Mouse (Mus musculus): ENCODE results near the gene Adcy4.

Gene Adcy4

DNA sequence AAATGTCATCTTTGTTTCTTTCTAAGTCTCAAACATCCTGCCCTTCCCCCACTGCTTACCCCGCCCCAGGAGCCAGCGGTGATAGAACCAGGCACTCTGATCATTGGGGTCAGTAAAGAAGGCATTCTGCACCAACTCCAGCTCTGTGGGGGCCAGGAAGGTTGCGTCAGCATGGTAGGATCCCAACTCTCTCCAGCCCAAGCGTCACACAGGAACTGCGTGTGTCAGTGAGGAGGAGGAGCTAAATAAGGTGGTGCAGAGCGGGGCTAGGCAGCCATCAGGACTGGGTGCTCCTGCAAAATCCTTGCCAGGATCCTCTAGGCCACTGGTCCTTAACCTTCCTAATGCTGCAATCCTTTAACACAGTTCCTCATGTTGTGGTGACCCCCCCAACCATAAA lies 64.2 kb downstream of the Adcy4 start:
- ATAC-seq (ENCODE audit: low TSS enrichment) = no peak
